Mouse (Mus musculus) E14TG2a.4 (cell line): Measurements from ENCODE around the gene Rho.

Experiments used
- CTCF ChIP-seq: conservative IDR thresholded peaks from 2 replicates; pipeline ENCODE4 v1.5.1; 2014; ENCODE audit warnings: low read length
- POU5F1 ChIP-seq: IDR thresholded peaks from 2 replicates; pipeline ENCODE4 v1.6.1; 2014; ENCODE audit warnings: low read length, borderline replicate concordance

- TF ChIP-seq CTCF (no peak), POU5F1 (no peak)
These were observed 39.9 kb downstream of the Rho start for GRCm38 (mm10) chr6:115971273-115972060.
